Mouse (Mus musculus): ENCODE results near the gene Hspa12b.
A peak's percentile ranks its signal among the peaks of the same experiment; 100 is the strongest.

Gene Hspa12b

DNA sequence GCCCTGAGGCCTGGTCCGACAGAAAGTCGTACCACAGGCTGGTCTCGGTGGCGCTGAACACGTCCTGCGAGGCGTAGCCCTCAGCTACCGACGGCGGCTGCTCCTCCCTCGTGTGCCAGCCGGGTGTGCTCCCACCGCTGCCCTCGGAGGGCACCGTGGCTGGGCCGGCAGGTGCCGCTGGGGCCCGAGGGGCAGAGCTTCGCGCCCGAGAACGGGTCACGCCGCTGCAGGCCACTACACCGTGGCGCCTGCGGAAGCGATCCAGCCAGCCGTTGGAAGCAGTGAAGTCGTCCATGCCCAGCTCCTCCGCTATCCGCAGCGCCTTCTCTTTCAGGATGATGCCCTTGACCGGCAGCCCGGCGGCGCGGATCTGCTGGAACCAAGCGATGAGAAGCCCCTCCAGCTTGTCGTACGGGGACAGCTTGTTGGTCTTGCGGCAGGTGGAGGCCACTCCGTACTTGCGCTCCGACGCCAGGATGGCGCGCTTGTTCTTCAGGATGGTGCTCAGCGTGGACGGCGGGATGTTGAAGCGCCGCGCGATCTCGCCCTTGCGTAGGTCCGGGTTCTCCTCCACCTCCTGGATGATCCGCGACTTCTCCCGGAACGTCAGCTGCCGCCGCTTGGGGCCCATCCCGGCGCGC lies 52.3 kb downstream of the Hspa12b start:
- peak; percentile 89 for DNase-seq (ENCODE audit: low read depth, low spot score)

DNA sequence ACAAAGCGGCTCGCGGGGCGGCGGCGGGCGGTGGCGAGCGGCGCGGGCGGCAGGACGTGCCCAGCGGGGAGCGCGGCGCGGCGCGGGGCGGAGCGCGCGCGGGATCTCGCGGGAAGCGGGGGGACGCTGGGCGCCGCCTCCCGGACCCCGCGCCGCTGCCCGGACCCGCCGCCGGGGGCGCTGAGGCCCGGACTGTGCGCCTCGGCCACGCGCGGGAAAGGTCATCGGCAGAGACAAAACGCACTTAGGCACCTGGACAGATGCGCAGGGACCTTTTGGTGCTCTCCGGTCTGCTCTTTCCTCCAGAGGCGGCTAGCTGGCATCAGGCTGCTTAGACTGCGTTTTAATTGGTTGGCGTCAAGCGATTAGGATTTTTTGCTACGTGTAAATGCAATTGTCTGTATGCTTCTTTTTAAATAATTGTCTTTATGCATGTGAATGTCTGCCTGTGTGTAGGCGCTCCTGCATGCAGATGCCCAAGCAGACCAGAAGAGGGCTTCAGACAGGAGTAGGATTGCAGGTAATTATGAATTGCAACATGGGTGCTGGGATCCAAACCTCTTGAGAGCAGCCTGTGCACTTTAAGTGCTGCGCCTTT lies 53.0 kb downstream of the Hspa12b start, which contains the start of gene Cenpb:
Gene Cenpb (minus strand): TSS at position 78 of the 598 bp plus-strand sequence.
- peak; percentile 90 for DNase-seq (ENCODE audit: low read depth, low spot score)

DNA sequence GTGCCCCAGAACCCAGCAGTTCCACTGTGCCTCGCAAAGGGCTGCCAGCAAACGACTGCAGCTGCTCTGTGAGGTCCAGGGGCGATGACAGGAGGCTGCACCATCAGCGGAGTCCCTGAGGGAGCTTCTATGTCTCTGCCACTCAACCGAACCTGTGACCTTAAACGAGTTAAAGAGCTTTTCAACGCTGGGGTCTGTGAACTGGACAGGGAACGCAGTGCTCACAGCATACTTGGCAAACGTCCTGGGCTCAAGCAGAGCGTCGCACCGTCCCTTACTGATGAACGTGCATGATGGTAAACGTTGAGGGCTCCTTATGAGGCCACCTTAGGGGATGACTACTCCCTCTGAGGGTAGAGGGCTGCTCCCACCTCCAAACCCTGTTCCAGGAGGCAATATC lies 59.3 kb downstream of the Hspa12b start:
- no peak for DNase-seq (ENCODE audit: low read depth, low spot score)

GRCm38 (mm10) chr2:131186771-131187601 lies 59.9 kb downstream of the Hspa12b start, which contains the start of the genes Cdc25b and Spef1:
Gene Cdc25b (plus strand): TSS chr2:131186949.
Gene Spef1 (minus strand): TSS chr2:131187282.
- DNase-seq (ENCODE audit: low read depth, low spot score), result peak; percentile 92

GRCm38 (mm10) chr2:131187602-131187922 lies 60.5 kb downstream of the Hspa12b start:
- DNase-seq (ENCODE audit: low read depth, low spot score), result no peak

- no peak for DNase-seq (ENCODE audit: low read depth, low spot score)
Measured at GRCm38 (mm10) chr2:131188311-131188710, 61.2 kb downstream of the Hspa12b start.

DNA sequence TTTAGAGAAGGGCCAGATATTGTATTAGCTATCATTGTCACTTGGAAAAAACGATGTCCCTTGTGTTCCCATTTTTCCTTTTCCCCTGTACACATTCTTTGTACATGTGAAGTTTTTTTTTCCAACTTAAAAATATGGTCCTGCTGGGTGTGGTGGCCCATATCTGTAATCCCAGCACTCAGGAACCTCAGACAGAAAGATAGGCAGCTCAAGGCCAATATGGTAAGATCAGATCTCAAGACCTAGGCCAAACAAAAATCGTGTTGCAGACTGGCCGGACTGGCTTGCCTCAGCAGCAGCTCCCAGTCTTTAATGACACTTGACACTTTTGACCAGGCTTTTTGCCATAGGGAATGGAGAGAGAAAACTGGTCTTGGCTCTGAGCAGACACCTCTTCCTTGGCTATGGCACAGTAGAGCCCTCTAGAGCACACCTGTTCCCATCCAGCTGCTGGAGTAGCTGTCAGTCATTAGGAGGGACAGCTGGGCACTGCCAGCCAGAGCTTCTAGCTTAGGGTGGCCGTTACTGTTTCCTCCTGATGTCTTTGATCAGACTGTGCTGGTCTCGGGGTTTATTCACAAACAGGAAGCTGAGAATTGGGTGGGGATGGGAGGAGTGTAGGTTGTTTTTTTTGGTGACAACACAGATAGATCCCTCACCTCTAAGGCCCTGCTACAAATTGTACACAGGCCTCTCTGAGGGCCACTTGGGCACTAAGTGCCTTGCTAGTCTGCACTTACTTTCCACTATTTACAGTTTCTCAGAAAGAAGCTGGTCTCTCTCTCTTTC lies 62.6 kb downstream of the Hspa12b start:
- no peak for DNase-seq (ENCODE audit: low read depth, low spot score)

DNA sequence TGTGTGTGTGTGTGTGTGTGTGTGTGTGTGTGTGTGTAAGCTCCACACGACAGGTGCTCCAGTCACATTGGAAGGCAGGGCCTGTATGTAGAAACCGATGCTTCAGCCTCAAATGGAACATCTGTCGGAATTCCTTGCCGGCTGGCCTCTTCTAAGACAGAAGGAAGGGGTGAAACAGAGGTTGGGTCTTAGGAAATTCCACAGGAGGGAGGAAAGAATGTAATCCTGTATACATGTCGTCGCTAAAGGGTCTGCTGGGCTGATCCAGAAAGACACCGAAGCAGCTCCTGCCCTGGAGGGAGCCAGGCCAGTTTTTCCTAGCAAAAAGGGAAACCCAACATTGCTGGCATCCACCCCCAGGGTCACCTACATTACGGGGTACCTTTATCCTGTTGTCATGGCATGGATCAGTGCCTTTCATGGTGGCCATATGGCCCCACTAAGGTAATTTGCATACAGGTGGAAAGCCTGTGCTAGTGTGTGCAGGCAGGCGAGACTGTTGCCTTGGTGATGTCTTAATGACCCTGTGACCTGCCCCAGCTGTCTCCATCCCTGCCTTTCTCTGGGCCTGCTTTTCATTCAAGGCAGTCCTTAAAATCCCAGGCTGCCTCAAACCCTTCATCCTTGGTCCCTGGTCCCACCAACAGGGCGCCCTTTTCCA lies 63.4 kb downstream of the Hspa12b start:
- no peak for DNase-seq (ENCODE audit: low read depth, low spot score)

DNA sequence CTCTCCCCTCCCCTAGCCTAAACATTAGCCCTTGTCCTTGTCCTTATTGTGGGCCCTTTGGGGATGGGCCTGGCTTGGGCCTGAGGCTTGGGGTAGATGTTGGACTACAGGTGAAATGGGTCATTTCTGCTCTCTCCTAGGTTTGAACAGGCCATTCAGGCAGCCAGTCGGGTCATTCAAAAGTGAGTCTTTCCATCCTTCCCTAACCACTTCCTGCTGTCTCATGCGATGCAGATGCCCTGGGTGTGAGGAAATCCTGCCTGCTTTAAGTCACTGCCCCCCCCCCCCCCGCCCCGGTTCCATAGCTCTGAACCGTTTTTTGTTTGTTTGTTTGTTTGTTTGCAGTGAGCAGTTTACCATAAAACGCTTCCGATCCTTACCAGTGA lies 63.9 kb downstream of the Hspa12b start:
- no peak for DNase-seq (ENCODE audit: low read depth, low spot score)

All from brain, adult 2 months (tissue).